Mouse (Mus musculus): ENCODE measurements around the gene Ppp1r26.

Ppp1r26 gene

GRCm38 (mm10) chr2:28496671-28497070 lies 50.1 kb downstream of the Ppp1r26 start, which contains the start of gene Gbgt1:
Gene Gbgt1 (plus strand): TSS chr2:28496891.
- DNase-seq (ENCODE audit: low read depth in 1 of 2, low spot score in 2 of 2), result no peak

- no peak for DNase-seq (ENCODE audit: low read depth in 1 of 2, low spot score in 2 of 2)
Observed at GRCm38 (mm10) chr2:28497561-28497960, 51.0 kb downstream of the Ppp1r26 start.

GRCm38 (mm10) chr2:28498431-28498830 lies 51.8 kb downstream of the Ppp1r26 start:
- peak in 1 of 2 experiments; percentile 29 for DNase-seq (ENCODE audit: low read depth in 1 of 2, low spot score in 2 of 2)

- DNase-seq (ENCODE audit: low read depth in 1 of 2, low spot score in 2 of 2), result no peak
Observed at GRCm38 (mm10) chr2:28502987-28503386, 56.4 kb downstream of the Ppp1r26 start.

GRCm38 (mm10) chr2:28504676-28505075 lies 58.1 kb downstream of the Ppp1r26 start:
- DNase-seq (ENCODE audit: low read depth in 1 of 2, low spot score in 2 of 2), result no peak
